10 mouse cellular contexts compared by ENCODE assay signal in the genomic region with DNA sequence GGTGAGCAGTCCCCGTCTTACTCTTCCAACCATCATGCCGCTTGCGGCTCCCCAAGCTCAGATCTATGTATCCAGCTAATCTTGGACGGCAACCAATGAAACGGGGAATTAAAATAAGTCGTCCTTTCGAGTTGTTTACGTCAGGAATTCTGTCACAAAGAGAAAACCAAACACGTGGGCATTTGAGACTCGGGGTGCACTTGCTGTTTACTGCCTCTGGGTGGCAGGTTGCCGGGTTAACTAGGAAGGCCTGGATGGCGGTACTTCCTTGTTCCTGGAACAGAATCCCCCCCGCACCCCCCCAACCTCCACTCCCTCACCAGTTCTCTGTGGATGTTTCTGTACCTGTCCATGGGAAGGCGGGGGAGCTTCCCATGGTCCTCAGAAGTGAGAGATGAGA. TPM values are rescaled to one million over a fixed set of nuclear protein-coding genes. Genes with fewer than 3 reads are reported as not detected.
DNase-seq lines count a peak whose midpoint lies in the region; ATAC-seq and TF ChIP-seq lines count a peak whose summit lies in the region.
"Had no signal": no experiment of that assay in that cellular context is flagged by ENCODE, and none has a peak within 500 bp of the region (broad histone marks: within the 10 kb centered on the region; RNA-seq: fewer than 3 reads in every experiment).

No protein-coding gene starts in this region.

- ATAC-seq in heart, embryonic 14.5 days (ENCODE audit: insufficient number of reproducible peaks, insufficient read depth, low FRiP score, low read depth): no peak
- ATAC-seq in G1E (ENCODE audit: extremely low read depth, insufficient number of reproducible peaks, low FRiP score, poor library complexity, severe bottlenecking): no peak
- no peak for ATAC-seq in liver, embryonic 11.5 days (replicated peaks; ENCODE audit: low FRiP score)

- no peaks in the 10 kb centered on the region for H3K36me3 ChIP-seq in heart, embryonic 14.5 days (ENCODE audit: control insufficient read depth, insufficient read depth, low read length)
- H3K36me3 ChIP-seq in G1E (replicated peaks): no peaks in the 10 kb centered on the region
- no peaks in the 10 kb centered on the region for H3K36me3 ChIP-seq in liver, embryonic 11.5 days (ENCODE audit: control insufficient read depth, insufficient read depth, low read length)
- H3K36me3 ChIP-seq in kidney, adult 2 months (ENCODE audit: control insufficient read depth, insufficient read depth, low read length): no peaks in the 10 kb centered on the region
- H3K36me3 ChIP-seq: limb, embryonic 13.5 days had no signal

- no peaks in the 10 kb centered on the region for H3K27me3 ChIP-seq in heart, embryonic 14.5 days (ENCODE audit: control insufficient read depth, insufficient read depth, low read length)
- no peaks in the 10 kb centered on the region for H3K27me3 ChIP-seq in G1E (ENCODE audit: insufficient read depth, low read length)
- H3K27me3 ChIP-seq in liver, embryonic 11.5 days (replicated peaks; ENCODE audit: control insufficient read depth, insufficient read depth, low read length): no peaks in the 10 kb centered on the region
- H3K27me3 ChIP-seq in kidney, adult 2 months (replicated peaks; ENCODE audit: control insufficient read depth, insufficient read depth, low read length): no peaks in the 10 kb centered on the region
- H3K27me3 ChIP-seq: limb, embryonic 13.5 days had no signal

- H3K27ac ChIP-seq in heart, embryonic 14.5 days (replicated peaks in 1 of 2; ENCODE audit: control insufficient read depth in 1 of 2, insufficient read depth in 1 of 2, low read depth in 2 of 2, low read length in 2 of 2): no peak overlapping the region
- H3K27ac ChIP-seq in liver, embryonic 11.5 days (ENCODE audit: low read depth, low read length): no peak overlapping the region
- no peak overlapping the region for H3K27ac ChIP-seq in kidney, adult 2 months (ENCODE audit: insufficient read depth, low read depth, low read length)
- H3K27ac ChIP-seq: limb, embryonic 13.5 days had no signal

- WGBS in heart, embryonic 14.5 days: 37% methylated on average over 14 of the region's 14 CpGs
- WGBS in liver, embryonic 11.5 days: 36% methylated on average over 14 of the region's 14 CpGs
- WGBS in kidney, adult 2 months: 58% methylated on average over 14 of the region's 14 CpGs

- H3K4me2 ChIP-seq in heart, embryonic 14.5 days (ENCODE audit: low read length): peak overlapping the region; percentile 41
- H3K4me2 ChIP-seq in liver, embryonic 11.5 days: peak overlapping the region; percentile 36
- H3K4me2 ChIP-seq: limb, embryonic 13.5 days had no signal

- no peaks in the 10 kb centered on the region for H3K4me1 ChIP-seq in heart, embryonic 14.5 days (ENCODE audit: control insufficient read depth in 2 of 2, insufficient read depth in 2 of 2, low read length in 2 of 2)
- peaks cover 6% of the 10 kb centered on the region; the same call in 1 of the 2 replicates for H3K4me1 ChIP-seq in G1E (ENCODE audit: insufficient read depth, low read depth, low read length)
- no peaks in the 10 kb centered on the region for H3K4me1 ChIP-seq in liver, embryonic 11.5 days (replicated peaks; ENCODE audit: control insufficient read depth, insufficient read depth, low read length)
- peaks cover 7% of the 10 kb centered on the region; the same call in 1 of the 2 replicates for H3K4me1 ChIP-seq in kidney, adult 2 months (ENCODE audit: control insufficient read depth, insufficient read depth, low read length)
- H3K4me1 ChIP-seq: limb, embryonic 13.5 days had no signal

- no peak for TF ChIP-seq CTCF in G1E (IDR thresholded peaks at IDR 0.05; ENCODE audit: low read depth, low read length)
- TF ChIP-seq CTCF in kidney, adult 2 months (conservative IDR thresholded peaks at IDR 0.05; ENCODE audit: insufficient read depth, insufficient read length, low read depth, low read length): no peak; the same call in 1 of the 2 replicates

- H3K9me3 ChIP-seq in heart, embryonic 14.5 days (ENCODE audit: control insufficient read depth, low read length): no peaks in the 10 kb centered on the region
- no peaks in the 10 kb centered on the region for H3K9me3 ChIP-seq in G1E (replicated peaks)
- no peaks in the 10 kb centered on the region for H3K9me3 ChIP-seq in liver, embryonic 11.5 days (ENCODE audit: control insufficient read depth, low read length)
- H3K9me3 ChIP-seq: limb, embryonic 13.5 days had no signal

- TF ChIP-seq POLR2A in kidney, adult 2 months (IDR thresholded peaks at IDR 0.05; ENCODE audit: low read depth, low read length): no peak

- DNase-seq in heart, adult 9 months (ENCODE audit: low spot score in 2 of 2): no peak
- DNase-seq in 3T3-L1 (ENCODE audit: low read depth, low spot score) (peak; percentile 21), G1E (ENCODE audit: low spot score) (peak; percentile 13)
- DNase-seq in liver, embryonic 11.5 days (ENCODE audit: low spot score): no peak
- no peak for DNase-seq in kidney, adult 2 months
- DNase-seq in right cerebral cortex, adult 2 months (ENCODE audit: low spot score in 2 of 2): no peak
- DNase-seq: adrenal gland, adult 8-10 months; kidney, postnatal 14 days had no signal

- no peak overlapping the region; a peak in 1 of 4 replicates for H3K4me3 ChIP-seq in heart, embryonic 14.5 days (ENCODE audit: control insufficient read depth in 1 of 2, insufficient read depth in 1 of 2, low read depth in 1 of 2, low read length in 2 of 2)
- H3K4me3 ChIP-seq in G1E (ENCODE audit: low read depth, low read length): no peak overlapping the region
- no peak overlapping the region for H3K4me3 ChIP-seq in liver, embryonic 11.5 days (ENCODE audit: low read depth, low read length)
- no peak overlapping the region for H3K4me3 ChIP-seq in kidney, adult 2 months (ENCODE audit: insufficient read depth, low read depth, low read length)
- H3K4me3 ChIP-seq: limb, embryonic 13.5 days had no signal

- H3K9ac ChIP-seq in heart, embryonic 14.5 days (ENCODE audit: low read length): no peak overlapping the region
- no peak overlapping the region for H3K9ac ChIP-seq in liver, embryonic 11.5 days (ENCODE audit: low read depth, low read length)
- H3K9ac ChIP-seq: limb, embryonic 13.5 days had no signal

RNA-seq across cellular contexts. Expression of gene Cdkn2aip, which starts 36.4 kb away (rescaled TPM):
- 15.6 and 15.8 TPM in 2 replicates for polyA plus RNA-seq in heart, embryonic 14.5 days (2014; fragmentation: Nextera tagmentation; extraction: Ambion mirVana)
- total RNA-seq in G1E (2014; fragmentation: Nextera tagmentation) (16.9 and 18.4 TPM in 2 replicates), G1E (2017) (19.2 and 20.3 TPM in 2 replicates)
- 6.5 and 9.6 TPM in 2 replicates for polyA plus RNA-seq in G1E (2012)
- 22.2 and 27.9 TPM in 2 replicates for polyA plus RNA-seq in liver, embryonic 11.5 days (2014; fragmentation: Nextera tagmentation; extraction: Ambion mirVana)
- 3.9 and 6.3 TPM in 2 replicates for polyA plus RNA-seq in kidney, adult 2 months (2012; rRNA removed)

Comparison
In these comparisons a context has a peak if more than half of its experiments do, and no peak if none do; other contexts are left out.
1. DNase-seq: peak in 3T3-L1 (single experiment) and G1E (single experiment); none in heart, adult 9 months (0 of 2), liver, embryonic 11.5 days (single experiment), kidney, adult 2 months (single experiment) and right cerebral cortex, adult 2 months (0 of 2).